Mouse (Mus musculus) urinary bladder, postnatal 10 days (tissue): ENCODE measurements around the gene 2010300C02Rik.

Source experiments
- DNase-seq: peaks from one replicate; pipeline ENCODE4 v3.0.0; 2022; ENCODE audit warnings: low spot score

2010300C02Rik gene

DNA sequence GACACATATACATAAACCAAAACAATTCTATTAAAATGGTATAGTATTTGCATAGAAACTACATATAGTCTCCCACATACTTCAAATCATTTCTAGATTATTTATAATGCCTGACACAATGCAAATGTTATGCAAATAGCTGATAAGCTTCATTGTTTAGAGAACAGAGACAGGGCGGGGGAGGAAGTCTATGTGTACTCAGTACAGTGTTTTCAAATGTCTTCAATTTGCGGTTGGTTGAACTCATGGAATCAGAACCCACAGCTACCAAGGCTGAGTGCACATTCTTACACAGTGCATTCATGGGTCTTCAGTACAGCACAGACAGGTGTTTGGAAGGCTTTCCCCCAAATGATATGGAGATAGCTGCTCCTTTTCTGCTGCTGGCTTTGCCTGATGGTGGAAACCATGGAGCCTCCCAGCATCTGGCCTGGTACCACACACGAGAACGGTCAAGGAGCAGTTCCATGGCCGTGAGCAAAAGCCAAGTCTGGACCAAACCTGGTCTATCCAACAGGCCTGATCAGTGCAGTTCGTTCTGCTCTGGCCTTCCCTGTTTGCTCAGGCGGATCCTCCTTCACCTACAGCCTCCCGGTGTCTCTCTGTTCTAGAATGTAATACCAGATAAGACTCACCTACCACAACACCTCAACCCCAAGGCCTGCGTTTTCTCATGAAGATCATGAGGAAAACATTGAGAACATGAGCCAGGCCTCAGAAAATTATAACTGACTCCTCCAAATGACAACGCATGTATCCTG lies 8.1 kb downstream of the 2010300C02Rik start:
- DNase-seq: no peak

DNA sequence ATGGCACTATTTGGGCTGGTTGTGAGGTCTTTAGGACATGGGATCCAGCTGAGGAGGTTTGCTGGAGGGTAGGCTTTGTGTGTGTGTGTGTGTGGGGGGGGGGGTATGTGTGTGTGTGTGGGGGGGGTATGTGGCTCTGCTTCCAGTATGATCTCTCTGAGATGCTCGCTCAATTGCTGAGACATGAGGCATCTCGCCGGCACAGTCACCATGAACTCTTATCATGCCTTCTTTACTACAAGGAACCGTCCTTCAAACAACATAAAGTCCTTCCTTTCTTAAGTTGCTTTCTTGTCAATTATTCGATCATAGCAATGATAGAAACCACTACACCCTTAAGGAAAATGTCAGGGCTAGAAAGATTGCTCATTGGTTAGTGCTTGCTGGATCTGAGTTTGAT lies 8.8 kb downstream of the 2010300C02Rik start:
- no peak for DNase-seq

DNA sequence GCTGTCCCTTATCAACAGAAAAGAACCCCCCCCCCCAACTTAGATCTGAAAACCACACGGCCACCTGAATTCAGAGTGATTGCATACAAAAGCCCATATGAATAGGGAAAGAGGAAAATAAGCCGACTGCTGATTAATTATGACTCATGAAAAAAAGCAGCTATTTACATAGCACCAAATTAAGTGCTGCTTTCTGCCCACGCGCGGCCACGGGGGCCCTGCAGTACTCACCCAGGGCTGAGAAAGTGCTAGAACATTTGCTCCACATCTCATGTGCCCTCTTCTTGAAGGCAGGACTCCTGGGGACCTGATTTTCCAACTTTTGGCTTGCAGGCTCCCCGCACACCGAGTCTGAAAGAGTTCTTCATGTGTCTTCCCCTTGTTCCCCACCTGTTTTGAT lies 10.1 kb downstream of the 2010300C02Rik start:
- no peak for DNase-seq

DNA sequence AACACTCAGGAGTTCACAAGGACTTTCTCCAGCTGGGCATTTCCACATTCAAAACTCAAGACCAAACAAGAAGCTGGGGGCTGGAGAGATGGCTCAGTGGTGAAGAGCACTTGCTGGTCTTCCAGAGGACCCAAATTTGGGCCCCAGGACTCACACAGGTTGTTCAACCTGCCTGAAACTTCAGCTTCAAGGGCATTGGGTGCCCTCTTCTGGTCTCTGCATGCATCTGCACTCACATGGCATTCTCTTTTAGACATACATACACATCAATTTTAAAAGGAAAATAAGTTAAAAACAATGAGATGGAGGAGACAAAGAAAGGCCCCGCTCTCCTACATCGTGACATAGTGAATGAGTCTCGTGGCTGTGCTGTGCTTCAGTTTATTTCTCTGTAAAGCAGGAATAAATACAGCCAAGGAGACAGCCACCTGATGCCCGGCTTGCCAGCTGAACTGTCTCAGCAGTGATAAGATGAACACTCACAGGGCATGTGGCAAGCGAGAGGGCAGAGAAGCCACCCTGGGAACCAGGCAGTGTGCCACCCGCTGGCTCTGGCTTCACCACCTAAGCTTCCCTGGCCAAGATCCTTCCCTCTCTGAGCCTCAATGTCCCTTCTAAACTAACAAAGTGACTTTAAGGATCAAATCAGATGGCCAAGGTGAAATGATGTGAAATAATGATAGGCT lies 11.5 kb downstream of the 2010300C02Rik start:
- no peak for DNase-seq

DNA sequence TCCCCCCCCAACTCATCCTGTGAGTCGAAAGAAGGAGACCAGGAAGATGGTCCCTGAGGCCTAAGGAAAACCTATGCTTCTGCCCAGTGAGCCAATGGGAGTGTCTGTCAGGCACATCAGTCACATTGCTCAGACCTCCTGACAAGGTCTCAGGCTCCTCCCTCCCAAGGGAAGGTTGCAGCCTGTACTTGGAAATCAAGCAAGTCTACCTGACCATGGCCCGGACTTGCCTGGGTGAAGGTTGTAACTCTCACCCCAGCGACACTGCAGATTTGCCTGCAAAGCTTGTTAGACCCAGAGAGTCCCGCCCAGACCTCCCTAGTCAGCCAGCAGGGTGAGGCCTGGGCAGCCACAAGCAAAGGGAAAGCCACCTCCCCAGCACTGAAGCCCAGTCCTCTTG lies 17.6 kb downstream of the 2010300C02Rik start:
- no peak for DNase-seq

DNA sequence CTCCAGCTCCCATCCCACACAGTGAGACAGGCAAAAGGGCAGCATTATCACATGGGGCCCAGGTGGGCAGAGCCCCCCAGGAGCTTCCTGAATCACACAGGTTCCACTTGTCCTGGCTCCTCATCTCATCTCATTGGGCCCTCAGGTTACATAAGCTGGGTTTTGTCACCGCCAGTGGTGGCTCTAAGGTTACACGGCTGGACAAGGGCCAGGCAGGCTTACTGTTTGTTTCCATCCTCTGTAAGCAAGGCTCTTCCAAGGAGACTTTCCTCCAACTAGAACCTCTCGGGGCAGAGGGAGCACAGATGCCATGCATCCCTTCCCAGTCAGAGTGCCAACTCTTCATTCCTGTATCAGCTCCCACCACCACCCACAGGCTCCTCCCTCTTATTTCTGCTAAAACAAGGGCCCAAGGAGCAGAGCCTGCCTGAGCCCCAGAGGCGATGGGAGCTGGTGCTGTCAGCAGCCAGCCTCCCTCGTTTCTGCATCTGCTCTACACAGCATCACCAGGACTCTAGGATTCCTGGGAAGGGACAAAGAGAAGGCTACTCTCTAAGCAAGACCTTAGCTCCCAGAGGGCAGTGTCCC lies 20.9 kb downstream of the 2010300C02Rik start:
- no peak for DNase-seq

DNA sequence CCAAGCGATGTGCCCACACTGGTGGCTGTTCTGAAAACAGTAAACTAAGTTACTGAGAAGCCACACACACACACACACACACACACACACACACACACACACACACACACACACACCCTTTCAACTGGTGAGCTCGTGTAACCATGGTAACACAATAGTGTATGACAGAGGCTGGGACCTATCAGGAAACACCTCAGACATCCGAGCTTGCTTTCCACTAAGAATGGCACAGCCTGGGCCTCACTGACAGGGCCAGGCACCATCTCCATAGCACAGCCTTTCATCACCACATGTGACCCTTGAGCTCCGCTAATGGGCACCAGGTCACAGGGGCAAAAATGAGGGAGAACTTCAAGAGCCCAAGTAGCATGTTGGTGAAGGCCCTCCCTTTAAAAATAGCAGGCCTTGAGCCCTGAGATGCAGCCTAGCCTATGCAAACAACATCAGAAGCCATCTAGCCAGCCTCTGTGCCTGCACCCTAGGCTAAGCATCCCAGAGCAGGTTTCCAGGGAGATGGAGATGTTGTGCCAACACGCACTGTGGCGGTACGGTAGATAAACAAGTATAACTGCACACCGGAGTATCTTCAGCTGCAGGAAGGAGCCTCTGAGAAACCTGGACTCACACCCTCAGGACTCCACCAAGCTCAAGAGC lies 21.6 kb downstream of the 2010300C02Rik start:
- DNase-seq: no peak

DNA sequence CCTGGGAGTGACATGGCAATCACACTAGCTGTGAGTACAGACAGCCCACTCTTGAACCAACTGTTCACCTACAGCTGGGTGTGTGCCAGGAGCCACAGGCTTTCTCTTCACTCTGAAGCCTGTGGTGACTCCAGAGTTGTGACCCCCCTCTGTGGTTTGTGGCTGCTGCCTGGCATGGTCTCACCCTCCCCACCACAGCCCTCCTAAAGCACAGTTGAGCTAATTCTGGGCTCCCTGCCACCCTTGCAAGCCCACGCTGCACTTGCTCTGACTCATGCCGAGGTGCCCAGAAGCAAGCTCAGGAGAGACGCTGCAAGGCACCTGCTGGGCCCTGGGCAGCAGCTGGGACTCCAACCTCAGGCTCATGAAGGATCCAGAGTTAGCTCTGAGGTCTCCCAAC lies 23.0 kb downstream of the 2010300C02Rik start:
- no peak for DNase-seq

DNA sequence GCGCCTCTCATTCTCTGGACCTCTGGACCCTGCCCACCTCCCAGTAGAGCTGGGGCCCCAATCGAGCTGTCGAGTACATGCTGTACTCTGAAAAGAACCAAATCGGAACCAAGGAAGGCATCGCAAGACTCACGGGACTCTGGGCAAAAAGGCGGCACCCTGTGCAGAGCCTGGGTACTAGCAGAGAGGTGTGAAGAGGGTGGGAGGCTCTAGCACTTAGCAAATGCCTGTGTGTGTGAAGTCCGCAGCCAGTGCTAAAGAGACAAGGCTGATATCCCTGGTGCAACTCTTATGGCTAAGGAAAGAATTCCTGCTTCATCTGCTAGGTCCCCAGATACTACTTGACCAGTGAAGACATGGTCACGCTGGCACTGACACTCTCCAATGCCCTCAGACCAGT lies 24.2 kb downstream of the 2010300C02Rik start:
- no peak for DNase-seq

DNA sequence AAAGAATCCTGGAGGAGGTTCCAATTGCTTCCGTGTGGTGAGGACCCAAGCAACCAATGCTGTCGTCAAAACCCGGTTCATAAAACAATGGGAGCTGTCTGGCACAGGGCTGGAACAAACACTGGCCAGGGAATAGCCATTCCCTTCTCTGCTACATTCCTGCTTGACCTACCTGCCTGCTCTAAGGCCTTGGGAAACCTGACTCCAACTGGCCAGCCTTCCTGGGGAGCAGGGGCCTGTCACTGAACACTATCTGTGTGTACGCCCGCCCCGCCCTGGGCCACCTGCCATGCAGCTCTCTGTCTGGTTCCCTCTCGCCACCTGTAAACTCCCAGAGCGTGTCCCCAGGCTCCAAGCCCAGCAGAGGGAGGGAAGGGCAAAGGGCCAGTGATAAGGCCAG lies 25.5 kb downstream of the 2010300C02Rik start:
- DNase-seq: no peak

DNA sequence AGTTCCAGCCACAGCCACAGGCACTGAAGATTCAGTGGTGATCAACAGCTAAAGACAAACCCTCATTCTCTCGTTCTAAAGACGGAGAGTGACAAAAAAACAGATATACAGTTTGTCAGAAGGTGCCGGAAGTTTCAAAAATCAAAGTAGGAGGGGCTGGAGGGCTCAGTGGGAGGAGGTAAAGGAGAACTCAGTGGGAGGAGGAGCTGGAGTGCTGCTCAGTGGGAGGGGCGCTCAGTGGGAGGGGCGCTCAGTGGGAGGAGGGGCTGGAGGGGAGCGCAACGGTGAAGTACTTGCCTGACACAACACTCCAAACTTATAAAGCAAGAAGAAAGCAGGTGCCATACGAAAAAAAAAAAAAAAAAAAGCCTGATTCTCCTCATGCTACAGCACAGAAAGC lies 28.7 kb downstream of the 2010300C02Rik start:
- DNase-seq: no peak

DNA sequence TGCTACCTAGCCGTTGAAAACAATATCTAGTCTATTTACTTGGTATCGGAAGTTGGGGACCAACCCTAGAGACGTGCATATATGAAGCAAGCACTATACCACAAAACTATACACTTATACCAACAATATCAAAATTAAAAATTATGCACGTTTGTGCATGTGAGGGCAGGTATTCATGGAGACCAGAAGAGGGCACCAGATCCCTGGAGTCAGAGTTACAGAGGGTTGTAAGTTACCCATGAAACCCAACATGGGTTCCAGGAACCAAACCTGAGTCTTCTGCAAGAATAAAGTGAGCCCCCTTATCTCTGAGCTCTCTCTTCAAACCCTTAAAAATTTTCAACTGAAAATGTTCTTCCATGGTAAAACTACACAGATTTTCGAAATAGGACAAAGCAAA lies 29.2 kb downstream of the 2010300C02Rik start:
- DNase-seq: no peak

DNA sequence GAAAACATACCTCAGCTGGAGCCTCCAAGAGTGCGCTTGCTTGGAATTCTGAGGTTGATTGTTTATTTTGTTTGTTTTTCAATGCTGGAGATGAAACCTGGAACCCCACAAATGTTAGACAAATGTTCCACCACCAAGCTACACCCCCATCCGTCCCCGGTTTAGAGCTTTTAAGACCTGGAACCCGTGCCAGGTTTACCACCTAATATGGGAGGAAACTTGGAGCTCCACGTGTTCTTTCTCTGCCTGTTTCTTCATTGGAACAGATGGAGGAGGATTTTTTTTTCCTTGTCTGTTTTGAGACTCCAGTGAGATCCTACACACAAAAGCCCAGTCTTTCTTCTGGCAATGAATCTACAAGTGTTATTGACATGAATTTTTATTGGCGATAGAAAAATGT lies 30.2 kb downstream of the 2010300C02Rik start:
- DNase-seq: no peak

DNA sequence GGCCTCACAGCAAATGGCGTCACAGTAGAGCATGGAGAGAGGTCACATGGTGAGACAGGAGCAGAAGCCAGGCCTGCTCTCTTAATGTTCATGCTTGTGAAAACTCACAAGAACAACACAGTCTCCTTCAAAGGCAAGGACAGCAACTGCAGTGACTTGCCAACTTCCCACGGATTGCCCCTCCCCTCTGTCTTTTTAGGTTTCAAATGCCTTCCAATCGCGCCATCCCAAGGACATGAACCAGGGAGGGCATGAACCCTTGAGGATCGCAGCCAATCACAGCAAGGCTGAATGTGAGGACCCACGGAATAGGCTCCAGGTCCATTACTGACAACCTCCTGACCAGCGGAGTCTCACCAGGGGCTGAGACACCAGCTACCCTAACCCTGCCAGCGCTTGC lies 31.5 kb downstream of the 2010300C02Rik start:
- no peak for DNase-seq

DNA sequence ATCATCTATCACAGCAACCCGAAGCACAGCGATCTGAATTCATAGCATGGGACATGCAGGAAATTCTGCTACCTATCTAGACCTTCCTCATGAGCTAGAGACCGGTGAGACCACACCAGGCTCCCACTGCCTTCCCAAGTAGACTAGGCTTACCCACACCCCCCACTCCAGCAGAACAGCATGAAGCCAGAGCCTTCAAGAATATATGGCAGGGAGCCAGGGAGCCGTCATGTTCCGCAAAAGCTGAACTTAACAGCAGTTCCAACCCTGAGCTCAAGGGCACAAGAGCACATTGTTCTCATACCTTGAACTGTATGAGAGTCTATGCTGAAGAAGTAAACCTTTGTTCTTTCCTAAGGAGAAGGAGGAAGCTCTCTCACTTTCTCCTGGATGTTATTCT lies 32.4 kb downstream of the 2010300C02Rik start:
- DNase-seq: no peak

DNA sequence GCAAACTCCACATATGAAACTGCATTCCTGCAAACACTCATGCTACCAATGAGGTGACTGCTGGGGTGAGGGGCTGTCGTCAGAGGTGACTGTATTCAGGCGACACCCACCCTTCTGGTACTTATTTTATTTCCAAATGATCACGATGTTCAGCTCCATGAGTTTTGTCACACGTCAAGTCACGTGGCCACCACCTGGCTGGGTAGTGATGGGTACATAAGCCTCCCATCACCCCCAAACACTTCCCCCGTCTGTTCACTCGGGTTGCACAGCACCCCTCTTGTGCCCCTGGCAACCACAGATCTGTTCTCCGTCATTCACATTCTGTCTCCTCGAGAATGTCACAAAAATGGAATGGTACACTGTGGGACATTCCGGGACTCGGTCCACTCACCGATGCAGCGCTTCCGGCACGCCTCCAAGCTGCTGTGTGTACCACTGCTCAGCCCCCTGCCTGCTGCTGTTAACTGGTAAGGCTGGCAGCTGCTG lies 32.9 kb downstream of the 2010300C02Rik start:
- no peak for DNase-seq

DNA sequence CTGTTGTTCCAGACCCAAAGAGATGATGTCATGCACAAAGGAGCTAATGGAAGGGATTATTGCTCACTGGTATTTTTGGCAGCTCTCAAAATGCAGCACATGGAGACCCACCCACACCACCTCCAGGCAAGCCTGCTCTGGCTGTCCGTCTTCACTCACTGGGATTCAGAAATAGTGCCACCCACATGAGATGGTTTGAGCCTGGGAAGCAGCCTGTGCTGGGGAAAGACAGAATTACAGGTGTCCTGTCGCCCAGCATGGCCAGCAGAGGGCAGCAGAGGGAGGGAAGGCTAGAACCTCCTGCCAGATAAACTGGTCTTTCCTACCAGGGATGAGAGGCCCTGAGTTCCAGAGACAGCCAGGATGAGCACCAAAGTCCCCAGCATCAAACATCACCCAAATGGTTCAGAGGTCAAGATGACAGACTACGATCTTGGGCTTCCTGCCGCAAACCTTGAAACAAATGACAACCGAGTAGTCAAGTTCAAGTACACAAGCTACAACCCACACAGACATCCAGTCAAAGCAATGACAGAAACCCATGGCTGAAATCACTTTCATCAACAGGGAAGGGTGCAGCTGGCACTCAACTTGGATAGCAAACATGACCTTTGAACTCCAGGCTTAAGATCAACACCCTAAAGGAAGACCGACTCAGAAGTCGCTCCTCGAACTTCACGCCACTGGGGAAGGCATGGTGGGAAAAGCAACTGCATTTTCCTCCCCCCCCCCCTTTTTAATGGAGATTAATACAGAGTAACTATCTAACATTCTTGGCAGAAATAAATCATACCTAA lies 41.4 kb downstream of the 2010300C02Rik start:
- peak; percentile 56 for DNase-seq

DNA sequence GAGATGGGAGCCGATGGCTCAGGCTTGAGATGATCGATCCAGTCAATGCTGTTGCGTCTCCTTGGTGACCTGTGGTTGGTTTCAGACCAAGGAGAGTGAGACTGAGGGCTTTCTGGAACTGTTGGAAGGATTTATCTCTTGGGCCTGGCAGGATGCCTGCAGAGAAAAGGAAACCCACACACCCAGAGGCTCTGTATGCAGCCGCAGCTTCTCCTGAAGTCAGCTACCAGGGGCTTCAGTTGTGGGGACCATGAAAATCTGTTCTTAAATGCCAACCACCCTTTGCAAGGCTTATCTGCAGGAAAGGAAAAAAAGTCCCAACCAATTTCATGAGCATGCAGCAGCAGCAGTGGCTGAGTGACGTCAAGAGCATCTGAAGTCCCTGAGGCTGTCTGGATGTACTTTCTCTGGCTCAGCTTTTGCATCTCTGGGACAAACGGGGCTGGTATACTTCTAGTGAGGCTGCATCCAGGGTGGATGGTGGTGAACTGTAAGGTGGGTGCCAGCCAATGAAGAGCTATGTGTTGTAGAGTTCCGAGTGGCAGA lies 42.8 kb downstream of the 2010300C02Rik start:
- DNase-seq: no peak

DNA sequence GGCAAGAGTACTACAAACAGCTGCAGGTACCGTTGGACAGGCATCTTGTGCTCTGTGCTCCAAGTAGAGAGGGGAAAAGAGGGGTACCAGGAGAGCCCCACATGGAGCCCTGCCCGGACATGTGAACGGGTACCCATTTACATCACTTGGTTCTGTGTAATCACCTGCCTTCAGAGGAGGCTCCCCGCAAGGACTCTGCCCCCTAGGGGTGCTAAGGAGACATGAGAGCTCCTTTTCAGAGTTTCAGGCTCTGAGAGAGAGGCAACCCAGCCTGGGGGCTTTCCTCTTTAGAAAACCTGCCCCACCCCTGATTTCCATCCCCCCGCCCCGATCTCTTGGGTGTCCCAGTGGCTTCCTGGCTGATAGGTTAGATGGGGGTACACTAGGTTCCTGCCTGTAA lies 44.4 kb downstream of the 2010300C02Rik start:
- no peak for DNase-seq

DNA sequence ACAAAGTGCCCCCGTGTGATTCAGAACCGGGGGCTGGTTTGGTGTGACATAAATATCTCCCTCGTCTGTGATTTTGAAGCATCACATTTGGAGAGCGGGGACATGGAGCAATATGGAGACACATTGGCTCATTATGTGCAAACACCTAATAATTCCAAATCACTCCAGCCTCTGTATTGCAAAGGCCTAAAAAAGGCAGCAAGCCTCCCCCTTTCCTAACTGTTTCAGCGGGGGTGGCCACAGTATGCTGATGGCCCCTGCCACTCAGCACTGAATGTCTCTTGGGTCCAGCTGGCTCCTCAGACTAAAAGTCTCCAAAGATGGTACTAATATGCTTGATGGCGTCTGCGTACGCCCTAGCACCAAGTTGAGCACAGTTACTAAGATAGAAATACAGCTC lies 45.6 kb downstream of the 2010300C02Rik start:
- DNase-seq: no peak

DNA sequence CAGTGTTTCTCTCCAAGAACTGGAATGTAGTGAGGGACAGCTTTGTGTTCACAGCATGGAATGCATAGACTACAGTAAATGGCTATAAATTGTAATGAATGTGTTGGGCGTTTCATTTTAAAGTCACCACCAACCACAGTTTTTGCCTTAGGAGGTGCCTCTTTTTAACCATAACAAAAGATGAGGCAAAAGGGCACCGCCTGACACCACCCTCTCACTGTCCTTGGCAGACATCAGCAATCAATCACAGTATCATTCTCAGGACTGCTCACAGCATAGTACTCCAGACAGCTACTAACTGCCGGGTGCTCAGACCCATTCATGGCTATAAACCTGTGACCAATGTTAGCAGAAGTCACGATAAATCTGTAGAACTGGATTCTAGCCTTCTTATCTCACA lies 48.6 kb downstream of the 2010300C02Rik start:
- DNase-seq: no peak

DNA sequence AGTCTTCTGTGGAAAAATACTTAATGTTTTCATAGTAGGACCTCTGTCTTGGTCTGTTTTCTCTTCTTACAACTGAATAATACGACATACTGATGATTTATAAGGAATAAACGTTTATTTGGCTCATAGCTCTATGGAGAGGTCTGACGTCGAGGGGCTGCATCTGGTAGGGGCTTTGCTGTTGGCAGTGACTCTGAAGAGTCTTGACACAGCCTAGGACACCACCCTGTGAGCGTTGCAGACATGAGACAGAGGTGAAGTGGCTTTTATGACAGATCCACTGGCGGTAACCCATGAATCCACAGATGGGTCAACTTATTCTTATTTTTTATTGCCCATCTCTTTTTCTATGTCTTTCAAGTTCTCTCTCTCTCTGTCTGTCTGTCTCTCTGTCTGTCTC lies 52.5 kb downstream of the 2010300C02Rik start:
- DNase-seq: no peak
